Mouse (Mus musculus) T-helper 1 cell (primary cell): Measurements from ENCODE around the gene Rnf214.
"Not testable (repeated sequence)": the region's sequence is repeated elsewhere in the genome, so short reads cannot be mapped to it uniquely, and the experiment has no call there.

Experiments
- in situ Hi-C: fragments of 300-600 bp; cut with MboI, MseI; formaldehyde crosslinking; loops from one replicate; pipeline ENCODE4 v1.15.1; 2025; ENCODE audit warnings: high pct_unique_total_duplicates

Gene Rnf214

GRCm38 (mm10) chr9:45851330-45851729 is 55.4 kb downstream of the Rnf214 start:
- in situ Hi-C loops, result no loop called here

GRCm38 (mm10) chr9:45850528-45851155 is 56.1 kb downstream of the Rnf214 start:
- in situ Hi-C loops, result no loop called here

- in situ Hi-C loops, result no loop called here
Observed at GRCm38 (mm10) chr9:45849528-45850408, 56.9 kb downstream of the Rnf214 start.

- in situ Hi-C loops, result no loop called here
Observed at GRCm38 (mm10) chr9:45846891-45847460, 59.7 kb downstream of the Rnf214 start.

- in situ Hi-C loops, result not testable (repeated sequence)
Observed at GRCm38 (mm10) chr9:45846176-45846575, 60.5 kb downstream of the Rnf214 start.

GRCm38 (mm10) chr9:45845541-45845940 is 61.2 kb downstream of the Rnf214 start:
- in situ Hi-C loops, result no loop called here

- in situ Hi-C loops, result no loop called here
Observed at GRCm38 (mm10) chr9:45843780-45844179, 62.9 kb downstream of the Rnf214 start.

GRCm38 (mm10) chr9:45843007-45843406 is 63.7 kb downstream of the Rnf214 start:
- in situ Hi-C loops, result no loop called here

GRCm38 (mm10) chr9:45841458-45841857 is 65.3 kb downstream of the Rnf214 start:
- in situ Hi-C loops, result no loop called here

- in situ Hi-C loops, result no loop called here
Observed at GRCm38 (mm10) chr9:45840331-45840730, 66.4 kb downstream of the Rnf214 start.

GRCm38 (mm10) chr9:45839982-45840300 is 66.8 kb downstream of the Rnf214 start:
- in situ Hi-C loops, result no loop called here

- in situ Hi-C loops, result no loop called here
Observed at GRCm38 (mm10) chr9:45839139-45839981, 67.4 kb downstream of the Rnf214 start.

- in situ Hi-C loops, result no loop called here
Observed at GRCm38 (mm10) chr9:45838434-45839138, 68.1 kb downstream of the Rnf214 start, which contains the start of gene Bace1. Bace1 (plus strand) TSS chr9:45838580.

GRCm38 (mm10) chr9:45838069-45838433 is 68.7 kb downstream of the Rnf214 start:
- in situ Hi-C loops, result no loop called here

GRCm38 (mm10) chr9:45833461-45833860 is 73.2 kb downstream of the Rnf214 start:
- in situ Hi-C loops, result no loop called here

GRCm38 (mm10) chr9:45832898-45833297 is 73.8 kb downstream of the Rnf214 start:
- in situ Hi-C loops, result no loop called here

GRCm38 (mm10) chr9:45829107-45829506 is 77.6 kb downstream of the Rnf214 start:
- in situ Hi-C loops, result no loop called here

- in situ Hi-C loops, result no loop called here
Observed at GRCm38 (mm10) chr9:45828291-45828963, 78.3 kb downstream of the Rnf214 start, which contains the start of gene Cep164. Cep164 (minus strand) TSS chr9:45828691.

GRCm38 (mm10) chr9:45827663-45828290 is 78.9 kb downstream of the Rnf214 start:
- in situ Hi-C loops, result no loop called here

GRCm38 (mm10) chr9:45818406-45819011 is 88.2 kb downstream of the Rnf214 start:
- in situ Hi-C loops, result no loop called here
